Mouse (Mus musculus) MEL (cell line): ENCODE data around the gene Krtap5-2. TPM values are rescaled to one million over a fixed set of nuclear protein-coding genes. Genes with fewer than 3 reads are reported as not detected.

Experiments
- DNase-seq: peaks from one replicate; pipeline ENCODE4 v3.0.0; 2011; ENCODE audit warnings: low read depth, low spot score
- H3K27ac ChIP-seq: 2 replicates; pipeline ENCODE4 v1.5.1; 2012; ENCODE audit warnings: low read depth, mild to moderate bottlenecking, control low read depth, low read length, moderate library complexity; ENCODE audit not compliant: control insufficient read depth
- H3K27me3 ChIP-seq, 2 experiments: fragments of 150-350 bp in 1 of 2; sonication (generic) in 1 of 2; 2 replicates each; pipeline ENCODE4 v1.6.1; 2012; ENCODE audit warnings: low read length in 2 of 2, mild to moderate bottlenecking in 2 of 2, improper control_type of control experiment in 1 of 2, moderate library complexity in 1 of 2; ENCODE audit not compliant: insufficient read depth in 2 of 2, control insufficient read depth in 1 of 2
- H3K36me3 ChIP-seq, 2 experiments: 2 replicates each; pipeline ENCODE4 v1.6.1; 2012 to 2014; ENCODE audit warnings: low read length in 2 of 2, improper control_type of control experiment in 1 of 2, inconsistent platforms in 1 of 2, mild to moderate bottlenecking in 1 of 2; ENCODE audit not compliant: insufficient read depth in 2 of 2, control insufficient read depth in 1 of 2
- H3K4me1 ChIP-seq, 2 experiments: fragments of 150-350 bp in 1 of 2; sonication (generic) in 1 of 2; 2 replicates each; pipeline ENCODE4 v1.6.1; 2012; ENCODE audit warnings: low read length in 2 of 2, improper control_type of control experiment in 1 of 2, mild to moderate bottlenecking in 1 of 2; ENCODE audit not compliant: insufficient read depth in 2 of 2, control insufficient read depth in 1 of 2
- H3K4me3 ChIP-seq, 2 experiments: fragments of 150-350 bp in 1 of 2; sonication (generic) in 1 of 2; 2 replicates each; pipeline ENCODE4 v1.5.1; 2012; ENCODE audit warnings: low read depth in 2 of 2, low read length in 2 of 2, mild to moderate bottlenecking in 2 of 2, moderate library complexity in 2 of 2, control low read depth in 1 of 2, improper control_type of control experiment in 1 of 2; ENCODE audit not compliant: control insufficient read depth in 1 of 2, insufficient read depth in 1 of 2
- H3K79me2 ChIP-seq: 2 replicates; pipeline ENCODE4 v1.6.1; 2012; ENCODE audit warnings: mild to moderate bottlenecking, low read length, moderate library complexity; ENCODE audit not compliant: control insufficient read depth, poor library complexity, insufficient read depth
- H3K9ac ChIP-seq: 2 replicates; pipeline ENCODE4 v1.6.1; 2012; ENCODE audit warnings: low read depth, mild to moderate bottlenecking, control low read depth, low read length, moderate library complexity; ENCODE audit not compliant: control insufficient read depth, poor library complexity, severe bottlenecking
- H3K9me3 ChIP-seq: fragments of 150-350 bp; sonication (generic); replicated peaks from 2 replicates; pipeline ENCODE4 v1.6.1; 2012; ENCODE audit warnings: mild to moderate bottlenecking, low read length, improper control_type of control experiment, moderate library complexity; ENCODE audit not compliant: insufficient read depth
- CHD1 ChIP-seq: IDR thresholded peaks from 2 replicates; pipeline ENCODE4 v1.6.1; 2012; ENCODE audit warnings: low read depth, mild to moderate bottlenecking, inconsistent platforms, low read length, improper control_type of control experiment
- CTCF ChIP-seq, 3 experiments: IDR thresholded peaks in 2 of 3; conservative IDR thresholded peaks in 1 of 3; 2 replicates each; pipeline ENCODE4 v1.5.1; 2011 to 2012; ENCODE audit warnings: low read length in 3 of 3, low read depth in 2 of 3, mild to moderate bottlenecking in 2 of 3, improper control_type of control experiment in 1 of 3, inconsistent platforms in 1 of 3, mixed read lengths in 1 of 3, moderate library complexity in 1 of 3; ENCODE audit not compliant: control insufficient read depth in 1 of 3, insufficient read depth in 1 of 3, poor library complexity in 1 of 3, severe bottlenecking in 1 of 3
- E2F4 ChIP-seq: IDR thresholded peaks from 2 replicates; pipeline ENCODE4 v1.6.1; 2011; ENCODE audit warnings: low read depth, low read length, improper control_type of control experiment, borderline replicate concordance
- EP300 ChIP-seq, 2 experiments: IDR thresholded peaks; 2 replicates each; pipeline ENCODE4 v1.6.1; 2011; ENCODE audit warnings: improper control_type of control experiment in 2 of 2, low read length in 2 of 2, low read depth in 1 of 2, mild to moderate bottlenecking in 1 of 2
- GABPA ChIP-seq: IDR thresholded peaks from 2 replicates; pipeline ENCODE4 v1.6.1; 2012; ENCODE audit warnings: low read depth, mild to moderate bottlenecking, inconsistent platforms, low read length, improper control_type of control experiment, moderate library complexity
- GATA1 ChIP-seq: IDR thresholded peaks from 2 replicates; pipeline ENCODE4 v1.6.1; 2011; ENCODE audit warnings: low read depth, low read length, improper control_type of control experiment
- MAFK ChIP-seq: IDR thresholded peaks from 2 replicates; pipeline ENCODE4 v1.6.1; 2011; ENCODE audit warnings: low read depth, mild to moderate bottlenecking, low read length, improper control_type of control experiment, borderline replicate concordance
- MAX ChIP-seq: IDR thresholded peaks from 2 replicates; pipeline ENCODE4 v1.6.1; 2011; ENCODE audit warnings: low read length, improper control_type of control experiment
- MEF2A ChIP-seq: IDR thresholded peaks from 2 replicates; pipeline ENCODE4 v1.6.1; 2014; ENCODE audit warnings: low read depth, mild to moderate bottlenecking, inconsistent platforms, low read length, improper control_type of control experiment; ENCODE audit not compliant: poor library complexity, insufficient replicate concordance, severe bottlenecking; ENCODE audit errors: extremely low read depth
- NELFE ChIP-seq: IDR thresholded peaks from 2 replicates; pipeline ENCODE4 v1.6.1; 2011; ENCODE audit warnings: low read depth, low read length, improper control_type of control experiment
- NRF1 ChIP-seq: IDR thresholded peaks from 2 replicates; pipeline ENCODE4 v1.6.1; 2014; ENCODE audit warnings: low read depth, mild to moderate bottlenecking, inconsistent platforms, low read length, improper control_type of control experiment, moderate library complexity; ENCODE audit not compliant: poor library complexity, insufficient read depth, severe bottlenecking
- POLR2A ChIP-seq, 2 experiments: IDR thresholded peaks; 2 replicates each; pipeline ENCODE4 v1.6.1; 2011 to 2012; ENCODE audit warnings: low read length in 2 of 2, mild to moderate bottlenecking in 2 of 2, control low read depth in 1 of 2, improper control_type of control experiment in 1 of 2, low read depth in 1 of 2, moderate library complexity in 1 of 2; ENCODE audit not compliant: control insufficient read depth in 1 of 2, insufficient read depth in 1 of 2, poor library complexity in 1 of 2
- POLR2AphosphoS5 ChIP-seq: IDR thresholded peaks from 2 replicates; pipeline ENCODE4 v1.6.1; 2012; ENCODE audit warnings: low read depth, borderline replicate concordance, mild to moderate bottlenecking, inconsistent platforms, low read length, moderate library complexity, mixed read lengths
- SMC3 ChIP-seq: IDR thresholded peaks from 2 replicates; pipeline ENCODE4 v1.6.1; 2011; ENCODE audit warnings: low read depth, low read length, improper control_type of control experiment
- TAL1 ChIP-seq: IDR thresholded peaks from 2 replicates; pipeline ENCODE4 v1.6.1; 2012; ENCODE audit warnings: mild to moderate bottlenecking, inconsistent platforms, low read length, moderate library complexity, mixed read lengths
- ZC3H11A ChIP-seq: IDR thresholded peaks from 2 replicates; pipeline ENCODE4 v1.6.1; 2012; ENCODE audit warnings: low read depth, mild to moderate bottlenecking, inconsistent platforms, low read length, improper control_type of control experiment
- ZKSCAN1 ChIP-seq: IDR thresholded peaks from 2 replicates; pipeline ENCODE4 v1.6.1; 2012; ENCODE audit warnings: low read depth, mild to moderate bottlenecking, inconsistent platforms, low read length, improper control_type of control experiment, moderate library complexity
- ZMIZ1 ChIP-seq: IDR thresholded peaks from 2 replicates; pipeline ENCODE4 v1.6.1; 2012; ENCODE audit warnings: low read depth, mild to moderate bottlenecking, inconsistent platforms, low read length, improper control_type of control experiment, moderate library complexity
- polyA plus RNA-seq, 2 experiments: library from polyadenylated mRNA; stranded (reverse) in 1 of 2; unstranded in 1 of 2; fragments of >175 nt in 1 of 2; fragments of >200 nt in 1 of 2; gene quantifications; 2 replicates each; pipeline versions ENCODE4 v1.2.1 to v1.2.4; 2012; ENCODE audit warnings: low replicate concordance in 2 of 2, low read depth in 1 of 2; ENCODE audit not compliant: insufficient read length in 2 of 2, insufficient read depth in 1 of 2, missing spikeins in 1 of 2
- total RNA-seq: library from RNA; depleted of rRNA; stranded (reverse); fragments of 300-350 nt; gene quantifications from 2 replicates; pipeline ENCODE4 v1.2.3, GENCODE M21; 2012

The Krtap5-2 gene
- total and polyA plus RNA-seq, 3 experiments, result not detected

- no peaks in the 10 kb centered on the region for H3K79me2 ChIP-seq
- TF ChIP-seq MAFK, result no peak
- TF ChIP-seq EP300 (IDR thresholded peaks at IDR 0.05; ENCODE audit: low read depth in 1 of 2, low read length in 2 of 2), result no peak
- no peak for TF ChIP-seq GABPA
- TF ChIP-seq, all 39 proteins: peak for 0
- H3K9me3 ChIP-seq, result no peaks in the 10 kb centered on the region
- no peaks in the 10 kb centered on the region for H3K36me3 ChIP-seq
- H3K4me1 ChIP-seq, result no peaks in the 10 kb centered on the region
- no peak overlapping the region for H3K27ac ChIP-seq
- H3K4me3 ChIP-seq, result no peak overlapping the region
- H3K9ac ChIP-seq, result no peak overlapping the region
- H3K27me3 ChIP-seq, result peaks cover 3 to 7% of the 10 kb centered on the region in 2 experiments; a peak in 3 of 4 replicates
- DNase-seq, result no peak
Observed at GRCm38 (mm10) chr7:142205488-142205887, 29.7 kb upstream of the Krtap5-2 start.

DNA sequence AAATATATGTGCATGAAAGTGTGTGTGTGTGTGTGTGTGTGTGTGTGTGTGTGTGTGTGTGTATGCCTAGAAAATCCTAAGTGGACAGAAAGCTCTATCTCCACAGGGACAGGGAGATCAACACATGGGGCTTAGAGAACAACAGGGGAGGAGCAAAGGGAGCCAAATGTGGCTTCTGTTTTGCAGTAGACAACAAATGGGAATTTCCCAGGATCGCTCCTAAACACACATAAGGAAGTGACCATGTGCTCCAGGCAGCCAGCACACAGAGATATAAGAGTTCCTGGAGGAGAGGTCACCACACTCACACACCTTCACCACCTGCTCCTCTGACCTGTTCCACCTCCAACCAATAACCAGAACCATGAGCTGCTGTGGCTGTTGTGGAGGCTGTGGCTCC lies 25.3 kb upstream of the Krtap5-2 start, which contains the start of gene Krtap5-3:
TSS of gene Krtap5-3 (plus strand) at position 301 of the 400 bp plus-strand sequence.
- no peak within 1 kb of the TSS for H3K9ac ChIP-seq
- no peaks in the 10 kb centered on the region for H3K79me2 ChIP-seq
- TF ChIP-seq MEF2A (no peak), ZC3H11A (no peak), SMC3 (no peak)
- TF ChIP-seq, all 39 proteins: peak for 0
- H3K4me1 ChIP-seq, result no peaks in the 10 kb centered on the region
- no peak within 1 kb of the TSS for H3K4me3 ChIP-seq
- DNase-seq, result no peak
- H3K27me3 ChIP-seq, result no peaks in the 10 kb centered on the region; a peak in 2 of 4 replicates
- no peaks in the 10 kb centered on the region for H3K36me3 ChIP-seq
- no peak within 1 kb of the TSS for H3K27ac ChIP-seq
- no peaks in the 10 kb centered on the region for H3K9me3 ChIP-seq

DNA sequence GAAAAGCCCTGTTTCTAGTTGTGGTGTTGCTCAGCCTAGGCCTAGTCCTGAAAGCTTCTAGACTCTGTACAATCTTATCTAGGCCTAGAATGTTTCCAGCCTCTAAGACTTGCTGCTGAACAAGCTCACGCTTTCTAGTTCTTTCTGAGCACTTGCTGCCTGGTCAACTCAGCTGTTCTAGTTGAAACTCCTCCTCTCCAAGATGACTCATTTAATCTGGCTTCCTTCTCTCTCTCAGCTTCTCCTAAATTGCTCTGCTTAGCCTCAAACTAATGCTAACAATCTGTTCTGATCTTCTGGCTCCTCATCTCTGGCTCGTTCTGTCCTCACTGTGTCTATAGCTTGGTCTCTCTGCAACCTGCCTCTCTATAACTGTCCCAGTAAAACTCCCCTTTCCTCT lies 22.9 kb upstream of the Krtap5-2 start:
- peak; percentile 2 for DNase-seq
- Histone ChIP-seq H3K4me1 (no peaks in the 10 kb centered on the region), H3K79me2 (no peaks in the 10 kb centered on the region), H3K27me3 (peaks cover 0 to 2% of the 10 kb centered on the region in 2 experiments; a peak in 3 of 4 replicates), H3K27ac (no peak overlapping the region), H3K36me3 (no peaks in the 10 kb centered on the region), H3K9ac (no peak overlapping the region), H3K4me3 (no peak overlapping the region), H3K9me3 (no peaks in the 10 kb centered on the region)
- TF ChIP-seq POLR2AphosphoS5 (no peak), NRF1 (no peak), POLR2A (IDR thresholded peaks at IDR 0.05; ENCODE audit: control insufficient read depth in 1 of 2, insufficient read depth in 1 of 2, low read depth in 1 of 2, low read length in 2 of 2, poor library complexity in 1 of 2) (no peak), NELFE (no peak), ZKSCAN1 (no peak), CHD1 (no peak), GATA1 (no peak), MAX (no peak), GABPA (no peak), ZMIZ1 (no peak), MEF2A (no peak), TAL1 (no peak), CTCF (IDR thresholded peaks at IDR 0.05 in 2 of 3, conservative IDR thresholded peaks at IDR 0.05 in 1 of 3; ENCODE audit: control insufficient read depth in 1 of 3, insufficient read depth in 1 of 3, low read depth in 2 of 3, low read length in 3 of 3, poor library complexity in 1 of 3, severe bottlenecking in 1 of 3) (no peak), E2F4 (no peak)
